Mouse (Mus musculus) kidney, postnatal 4 days (tissue): ENCODE results near the gene Cep57l1.
A peak's percentile ranks its signal among the peaks of the same experiment; 100 is the strongest.

Experiments used
- DNase-seq, 2 experiments: peaks; one replicate each; pipeline ENCODE4 v3.0.0; 2021; ENCODE audit warnings: mixed read lengths in 2 of 2

Gene Cep57l1

DNA sequence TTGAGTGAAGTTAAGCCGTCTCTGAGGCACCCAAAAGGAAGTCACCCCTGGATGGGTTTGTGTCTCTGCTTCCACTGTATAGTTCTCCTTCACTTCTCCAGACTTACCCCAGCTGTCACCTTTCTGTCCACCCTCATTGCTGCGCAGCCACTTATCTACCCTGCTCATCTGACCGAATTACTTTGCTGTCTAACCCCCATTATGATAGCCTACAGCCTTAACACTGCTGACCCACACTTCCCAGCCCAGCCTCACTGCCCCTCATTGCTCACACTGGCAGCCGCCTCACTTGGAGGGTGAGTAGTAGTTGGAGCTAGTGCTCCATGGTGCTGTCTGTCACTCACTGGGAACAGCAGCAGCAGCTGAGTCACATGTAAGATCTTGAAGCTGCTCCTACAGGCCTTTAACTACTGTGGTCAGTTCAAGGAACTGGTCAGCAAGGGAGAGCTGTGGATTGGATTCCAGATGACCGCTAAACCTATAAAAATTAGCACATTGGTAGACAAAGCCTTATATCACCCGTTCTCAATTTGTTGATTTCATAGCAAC is 4.7 kb upstream of the Cep57l1 start:
- no peak for DNase-seq

DNA sequence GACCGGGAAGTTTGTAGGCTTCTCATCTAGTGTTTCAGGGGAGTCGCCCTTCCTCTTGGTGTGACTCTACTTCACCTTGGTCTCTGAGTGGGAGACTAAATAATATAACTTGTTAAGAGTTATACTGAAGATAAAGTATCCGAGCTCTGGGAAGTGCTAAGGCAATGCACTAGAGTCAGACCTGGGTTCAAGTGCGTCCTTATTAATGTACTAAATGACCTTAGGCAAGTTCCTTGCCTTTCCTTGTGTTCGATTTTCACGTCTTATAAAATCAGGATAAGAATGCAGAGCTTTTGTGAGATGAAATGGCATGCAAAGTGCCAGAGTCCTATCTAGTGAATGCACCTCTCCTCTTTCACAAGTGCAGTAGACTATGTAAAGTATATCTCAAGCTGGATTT is 2.9 kb upstream of the Cep57l1 start:
- DNase-seq: no peak

DNA sequence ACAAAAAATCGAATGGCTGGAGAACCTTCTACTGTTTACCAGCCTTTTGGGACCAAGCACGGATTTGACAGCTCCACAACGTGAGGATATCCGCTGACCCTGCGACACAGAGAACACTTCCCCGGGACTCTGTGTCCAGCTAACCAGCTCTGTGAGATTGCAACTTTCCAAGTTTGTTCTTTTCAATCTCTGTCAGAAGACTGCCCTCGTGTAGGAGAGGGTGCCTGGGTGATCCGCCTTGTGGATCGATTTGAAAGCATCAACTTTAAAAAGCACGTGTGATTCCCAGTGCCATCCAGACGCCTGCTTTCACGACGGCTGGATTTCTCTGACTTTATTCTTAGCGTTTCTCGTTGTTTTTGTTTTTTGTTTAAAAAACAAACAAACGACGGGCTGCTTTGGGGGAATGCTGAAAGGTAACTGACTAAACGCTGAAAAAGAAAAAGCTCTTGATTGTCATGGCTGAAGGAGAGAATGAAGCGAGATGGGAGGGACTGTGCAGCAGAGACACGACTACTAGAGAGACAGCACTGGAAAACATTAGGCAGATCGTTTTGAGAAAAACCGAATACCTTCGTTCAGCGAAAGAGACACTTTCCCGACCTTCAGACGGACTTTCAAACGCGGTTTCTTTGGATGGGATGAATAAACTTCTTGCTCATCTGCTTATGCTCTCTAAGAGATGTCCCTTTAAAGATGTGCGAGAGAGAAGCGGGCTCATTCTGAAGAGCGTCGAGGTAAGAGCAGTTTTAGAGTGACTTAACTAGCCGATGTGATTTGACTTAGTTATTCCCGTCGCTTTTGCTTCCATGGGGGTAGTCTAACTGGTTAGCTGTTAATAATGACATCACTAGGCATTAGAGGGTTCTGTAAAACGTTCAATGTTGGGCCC is 1.1 kb upstream of the Cep57l1 start:
- no peak for DNase-seq

DNA sequence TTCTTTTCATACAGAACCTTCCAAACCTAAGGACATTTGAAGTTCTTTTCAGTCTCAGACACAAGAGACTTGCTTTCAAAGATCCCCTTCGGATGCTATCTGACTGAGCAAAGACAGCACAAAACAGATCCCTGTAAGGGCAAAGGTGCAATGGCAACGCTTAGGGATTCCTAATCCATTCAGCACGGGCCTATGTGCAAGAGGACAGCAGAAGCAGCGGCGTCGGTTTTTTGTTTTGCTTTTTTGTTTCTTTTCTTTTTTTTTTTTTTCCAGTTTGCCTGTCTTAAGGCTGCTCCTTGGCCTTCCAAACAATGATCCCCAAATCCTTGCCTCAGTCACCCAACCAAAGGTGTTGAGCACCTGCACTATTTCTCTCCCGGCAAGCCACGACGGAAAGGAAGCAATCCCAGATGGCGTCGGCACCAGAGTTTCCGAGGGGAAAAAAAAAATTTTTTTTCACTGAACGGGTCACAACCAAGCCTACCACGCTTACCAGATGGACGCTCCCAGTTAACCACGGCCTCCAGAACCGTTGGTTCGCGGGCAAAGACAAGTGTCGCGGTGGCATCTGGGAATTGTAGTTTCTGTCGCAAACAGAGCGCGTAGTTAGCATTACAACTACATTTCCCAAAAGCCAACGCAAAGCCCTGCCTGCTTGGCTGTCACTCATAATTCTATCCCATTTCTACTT is 446 bp downstream of the Cep57l1 start:
- DNase-seq: peak; percentile 85 to 89

DNA sequence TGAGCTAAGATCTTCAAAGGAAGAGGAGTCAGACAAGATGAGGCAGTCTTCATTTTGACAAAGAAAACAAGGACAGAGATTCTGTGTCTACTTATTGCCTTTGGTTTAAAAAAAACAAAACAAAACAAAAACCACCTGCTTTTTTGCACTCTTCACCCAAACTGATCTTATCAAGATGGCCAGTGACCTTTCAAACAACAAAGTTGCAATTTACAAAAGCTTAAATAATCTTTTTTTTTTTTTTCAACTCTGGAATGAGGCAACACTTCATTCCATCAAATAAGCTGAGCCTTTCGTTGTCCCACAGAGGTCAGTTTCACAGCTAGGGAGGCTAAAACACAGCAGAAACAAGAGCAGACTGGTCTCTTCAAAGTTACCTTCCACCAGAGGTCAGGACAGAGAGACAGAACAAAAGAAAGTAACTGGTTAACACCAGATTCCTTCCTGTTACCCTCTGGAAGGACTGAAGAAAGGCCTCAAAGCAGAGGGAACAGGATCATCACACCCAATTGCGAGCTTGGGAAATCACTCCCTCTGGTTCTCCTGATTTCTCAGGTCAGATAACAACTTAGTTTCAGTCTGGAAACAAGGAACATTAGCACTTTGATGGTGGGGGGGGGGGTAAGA is 3.8 kb downstream of the Cep57l1 start:
- no peak for DNase-seq

DNA sequence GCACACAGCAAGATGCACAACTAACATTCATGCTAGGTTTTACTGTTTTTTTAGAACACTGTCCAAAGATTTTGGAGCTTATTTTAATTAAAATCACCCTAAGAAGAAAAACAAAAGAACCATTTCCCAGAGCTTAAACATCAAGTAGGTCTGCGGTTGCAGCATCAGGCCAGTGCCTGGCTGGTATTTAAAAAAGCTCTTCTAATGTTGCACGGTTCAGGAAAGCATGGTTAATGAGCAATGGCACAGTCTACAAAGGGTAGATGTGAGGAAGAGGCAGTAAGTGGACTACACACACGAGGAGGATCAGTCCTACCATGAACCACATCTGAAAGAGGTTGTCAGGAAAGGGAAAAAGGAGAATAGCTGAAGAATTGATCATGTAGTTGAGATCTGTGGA is 5.0 kb downstream of the Cep57l1 start:
- DNase-seq: no peak

DNA sequence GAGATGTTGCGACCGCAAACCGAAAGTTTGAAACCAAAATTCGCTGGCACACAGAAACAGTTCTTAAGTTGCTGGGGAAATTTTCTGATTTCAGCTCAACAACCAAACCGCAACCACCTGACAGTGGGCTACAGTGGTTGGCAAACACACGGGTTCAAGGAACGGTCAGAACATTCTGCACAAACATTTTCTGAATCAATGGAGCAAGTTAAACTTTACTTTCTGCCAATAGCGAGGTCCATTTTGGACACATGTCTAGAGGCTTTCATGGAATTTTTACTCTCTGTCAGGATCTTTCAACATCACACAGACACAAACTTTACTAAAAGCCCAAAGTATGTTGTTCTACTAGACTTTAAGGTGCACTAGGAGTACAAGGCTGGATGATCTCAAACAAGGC is 6.2 kb downstream of the Cep57l1 start:
- no peak for DNase-seq

DNA sequence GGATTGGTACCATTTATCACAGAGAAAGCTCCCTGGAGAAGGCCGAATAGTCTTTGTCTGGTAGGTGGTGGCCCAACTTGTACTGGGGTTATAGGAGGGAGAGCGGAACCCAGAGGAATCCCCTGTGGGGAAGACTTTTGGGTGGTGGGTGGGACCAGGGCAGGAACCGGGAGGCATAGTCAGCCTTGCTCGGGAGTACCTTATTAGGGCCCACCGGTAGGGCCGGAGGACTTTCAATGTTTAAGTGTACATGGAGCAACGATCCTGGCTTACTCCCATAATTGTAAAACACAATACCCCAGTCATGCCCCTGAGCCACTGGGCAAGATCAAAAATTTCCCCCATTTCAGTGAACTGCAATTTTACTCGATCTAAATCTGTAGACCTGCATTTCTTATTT is 12.4 kb downstream of the Cep57l1 start:
- no peak for DNase-seq

DNA sequence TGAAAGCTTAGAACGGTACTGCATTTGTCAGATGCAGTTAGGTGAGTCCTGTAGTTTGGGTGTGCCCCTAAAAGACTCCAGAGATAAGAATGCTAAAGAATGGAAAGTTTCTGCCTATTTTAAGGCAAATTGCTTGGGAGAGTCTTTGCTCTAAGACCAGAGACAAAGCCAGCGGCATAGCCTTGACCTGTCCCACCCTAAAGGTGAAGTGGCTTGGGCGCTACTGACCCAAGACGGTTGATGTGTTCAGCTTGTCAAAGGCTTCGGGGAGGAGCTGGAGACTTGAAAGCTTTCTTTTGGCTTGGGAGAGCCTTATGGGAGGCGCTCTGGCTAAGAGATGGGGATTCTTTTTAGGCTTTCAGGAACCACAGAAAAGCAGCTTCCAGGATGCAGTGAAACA is 17.3 kb downstream of the Cep57l1 start:
- DNase-seq: no peak

DNA sequence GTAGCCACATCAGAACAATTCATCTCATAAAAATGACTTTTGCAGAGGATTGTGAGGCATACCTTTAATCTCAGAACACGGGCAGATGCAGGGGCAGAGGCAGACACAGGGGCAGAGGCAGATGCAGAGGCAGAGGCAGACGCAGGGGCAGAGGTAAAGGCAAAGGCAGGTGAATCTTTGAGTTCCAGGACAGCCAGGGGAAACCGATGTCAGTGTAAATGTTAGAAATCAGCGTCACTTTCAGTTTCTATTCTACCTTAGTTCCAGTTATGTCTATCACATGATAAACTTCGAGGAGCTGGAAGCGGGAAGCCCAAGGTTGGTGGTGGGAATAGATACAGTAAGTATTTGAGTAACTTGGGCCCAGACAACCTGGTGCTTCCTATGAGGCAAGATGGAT is 42.4 kb downstream of the Cep57l1 start:
- DNase-seq: no peak

DNA sequence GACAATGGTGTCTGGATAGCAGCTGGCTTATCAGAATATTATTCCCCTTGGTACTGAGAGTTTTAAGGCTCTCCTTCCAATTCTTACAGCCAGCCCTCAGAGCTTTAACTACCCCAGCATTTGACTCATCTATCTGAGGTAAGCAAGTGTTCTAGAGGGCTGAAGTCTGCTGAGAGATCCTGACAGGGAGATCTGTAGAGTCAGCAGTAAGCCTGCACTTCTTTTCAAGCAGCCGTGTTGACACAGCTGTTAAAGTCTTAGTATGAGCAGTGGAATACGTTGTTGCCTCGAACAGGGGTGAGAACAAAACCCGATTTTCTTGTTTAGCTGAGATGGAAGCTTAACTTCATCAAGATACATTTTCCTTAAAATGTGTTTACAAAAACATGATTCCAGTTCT is 43.4 kb downstream of the Cep57l1 start:
- DNase-seq: no peak

DNA sequence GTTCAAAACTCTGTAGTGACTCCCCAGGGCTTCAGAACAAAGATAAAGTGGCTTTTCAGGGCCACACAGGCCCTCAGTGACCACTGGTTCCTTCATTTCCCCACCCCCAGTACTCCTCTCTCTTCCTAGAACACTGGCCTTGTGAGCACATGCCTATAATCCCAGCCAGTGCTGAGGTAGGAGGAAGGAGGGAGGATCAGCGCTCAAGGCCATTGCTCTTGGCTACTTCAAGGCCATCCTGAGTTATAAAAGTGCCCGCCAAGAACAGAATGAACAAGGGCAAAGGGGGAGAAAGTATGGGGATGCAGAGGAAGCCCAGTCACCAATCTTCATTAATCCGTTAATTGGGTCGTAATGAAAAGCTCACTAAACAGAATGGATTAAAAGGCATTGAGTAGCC is 44.1 kb downstream of the Cep57l1 start:
- DNase-seq: no peak

DNA sequence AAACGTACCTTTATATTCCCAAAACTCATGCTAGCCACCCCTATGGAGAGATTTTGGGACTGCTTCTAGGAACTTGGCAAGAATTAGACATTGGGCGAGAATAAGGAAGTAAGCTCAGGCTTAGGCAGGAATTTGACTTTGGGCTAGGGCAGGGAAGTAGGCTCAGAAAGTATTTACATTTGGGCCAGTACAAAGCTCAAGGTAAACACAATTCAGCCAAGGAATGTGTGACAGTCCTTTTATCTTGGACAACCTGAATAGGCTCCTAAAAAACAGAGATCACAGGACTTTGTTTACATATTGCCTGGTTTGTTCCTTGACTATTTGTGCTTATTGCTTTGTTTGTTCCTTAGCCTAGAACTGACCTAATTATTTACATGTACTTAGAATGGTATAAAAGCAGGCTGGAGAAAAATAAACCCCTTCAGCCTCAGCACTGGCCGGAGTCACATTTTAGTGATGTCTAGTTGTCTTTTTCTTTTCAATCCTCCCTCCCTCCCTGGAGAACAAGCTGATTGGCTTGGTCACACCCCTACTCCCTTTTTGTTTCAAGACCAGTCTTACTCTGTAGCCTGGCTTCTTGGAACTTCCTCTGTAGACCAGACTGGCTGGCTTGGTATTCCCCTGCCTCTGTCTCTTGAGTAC is 45.8 kb downstream of the Cep57l1 start:
- DNase-seq: no peak

DNA sequence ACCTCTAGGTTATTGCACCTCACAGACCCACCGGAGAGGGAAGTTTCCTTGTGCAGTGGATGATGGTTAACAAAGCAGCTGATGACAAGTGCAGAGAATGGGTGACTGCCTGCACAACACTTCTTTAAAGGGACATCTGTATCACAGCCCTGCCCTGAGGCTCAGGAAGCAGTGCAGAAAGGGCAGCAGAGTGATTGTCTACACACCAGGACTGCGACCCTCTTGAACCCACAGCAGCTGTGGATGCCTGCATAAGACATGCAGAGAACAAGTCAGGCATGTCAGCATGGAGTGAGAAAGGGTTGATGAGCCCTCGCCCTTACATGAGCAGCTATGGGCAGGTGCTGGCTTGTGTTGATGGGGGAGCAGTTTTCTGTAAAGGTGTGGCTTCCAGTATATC is 48.8 kb downstream of the Cep57l1 start:
- no peak for DNase-seq

DNA sequence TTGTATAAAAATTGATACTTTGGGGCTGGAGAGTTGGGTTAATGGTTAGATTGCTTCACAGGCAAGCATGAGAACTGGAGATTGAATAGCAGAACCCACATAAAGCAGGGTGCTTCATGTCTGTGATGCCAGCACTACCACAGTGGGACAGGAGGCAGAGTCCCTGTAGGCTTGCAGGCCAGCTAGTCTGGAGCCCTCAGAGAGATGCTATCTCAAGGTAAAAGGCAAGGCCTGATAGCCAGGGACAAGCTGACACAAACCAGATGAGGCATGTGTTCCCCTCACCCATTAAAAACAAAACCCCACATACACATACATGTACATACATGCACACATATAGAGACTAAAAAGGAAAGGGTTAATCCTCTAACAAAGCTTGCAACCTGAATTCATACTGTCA is 51.6 kb downstream of the Cep57l1 start:
- DNase-seq: no peak

DNA sequence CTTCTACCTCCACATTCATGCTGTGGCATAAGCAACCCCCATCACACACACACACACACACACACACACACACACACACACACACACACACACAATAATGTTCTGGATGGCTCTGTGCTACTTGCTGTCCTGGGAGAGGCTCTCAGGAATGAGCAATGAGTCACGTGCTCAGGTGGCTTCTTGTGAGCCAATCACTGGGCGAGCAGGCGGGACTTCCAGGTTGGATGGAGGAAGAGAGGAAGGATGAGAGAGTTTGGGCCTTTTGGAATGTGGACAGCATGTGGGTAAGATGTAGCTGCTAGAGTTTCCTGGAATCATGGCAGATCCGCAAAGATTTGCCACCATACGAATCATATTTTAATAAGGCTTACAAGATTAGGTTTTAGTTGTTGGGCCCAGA is 52.4 kb downstream of the Cep57l1 start:
- no peak for DNase-seq

DNA sequence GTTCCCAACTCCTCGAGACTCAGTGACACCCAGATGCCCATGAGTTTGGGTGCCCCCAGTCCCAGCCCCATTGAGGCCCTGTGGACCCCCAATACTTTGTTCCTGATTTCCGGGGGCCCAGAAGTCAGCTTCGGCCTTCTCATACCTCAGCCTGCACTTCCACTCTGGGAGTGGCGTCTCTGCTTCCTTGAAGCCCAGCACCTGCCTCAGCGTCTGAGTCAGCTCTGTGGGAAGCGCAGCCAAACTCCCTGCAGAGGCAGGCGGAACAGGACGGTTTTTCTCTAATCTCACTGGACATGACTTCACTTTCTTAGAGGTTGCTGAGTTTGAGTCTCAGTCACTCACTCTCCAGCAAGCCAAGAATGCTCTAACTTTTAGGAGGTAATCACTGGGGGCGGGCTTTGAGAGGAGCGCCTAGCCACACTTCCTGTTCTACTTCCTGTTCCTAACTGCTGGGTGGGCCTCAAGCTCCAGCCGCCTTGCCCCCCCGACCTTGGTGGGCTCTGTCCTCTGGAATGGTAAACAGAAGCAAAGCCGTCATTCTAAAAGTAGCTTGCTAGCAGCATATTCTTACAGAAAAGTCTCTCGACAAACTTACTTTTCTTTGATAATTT is 57.7 kb downstream of the Cep57l1 start:
- DNase-seq: no peak

DNA sequence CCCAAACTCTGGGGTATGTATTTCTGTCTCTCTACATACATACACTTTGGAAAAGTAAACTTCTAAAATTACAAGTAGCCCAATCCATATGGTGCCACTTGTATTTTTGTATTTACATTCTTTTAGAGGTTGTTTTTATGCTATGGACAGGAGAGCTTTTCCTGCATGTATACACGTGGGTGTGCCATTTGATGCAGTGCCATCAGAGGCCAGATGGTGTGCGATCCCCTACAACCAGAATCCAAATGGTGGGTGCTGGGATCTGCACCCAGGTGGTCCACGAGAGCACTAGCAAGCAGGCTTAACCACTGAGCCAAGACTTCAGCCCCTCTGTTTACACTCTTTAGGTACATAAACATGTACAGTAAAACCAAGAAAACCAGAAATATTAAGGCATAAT is 60.4 kb downstream of the Cep57l1 start:
- no peak for DNase-seq

DNA sequence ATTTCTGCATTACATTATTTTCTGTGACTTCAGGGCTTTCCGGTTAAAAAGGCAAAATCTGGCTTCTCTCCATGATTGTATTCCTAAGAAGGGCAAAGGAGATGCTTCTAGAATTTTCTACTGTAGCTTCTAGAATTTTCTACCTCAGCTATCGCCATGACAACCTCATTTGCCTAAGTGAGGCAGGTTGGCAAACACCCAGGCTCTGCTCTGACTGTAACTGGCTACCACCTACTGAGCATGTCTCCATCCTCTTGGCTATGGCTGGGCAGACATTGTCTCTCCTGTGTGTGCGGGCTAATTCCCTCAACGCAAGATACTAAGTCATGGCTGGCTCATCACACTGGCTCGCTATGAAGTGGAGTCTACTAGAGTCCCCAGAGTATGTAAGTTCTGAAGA is 63.1 kb downstream of the Cep57l1 start:
- DNase-seq: peak in 1 of 2 experiments; percentile 14

DNA sequence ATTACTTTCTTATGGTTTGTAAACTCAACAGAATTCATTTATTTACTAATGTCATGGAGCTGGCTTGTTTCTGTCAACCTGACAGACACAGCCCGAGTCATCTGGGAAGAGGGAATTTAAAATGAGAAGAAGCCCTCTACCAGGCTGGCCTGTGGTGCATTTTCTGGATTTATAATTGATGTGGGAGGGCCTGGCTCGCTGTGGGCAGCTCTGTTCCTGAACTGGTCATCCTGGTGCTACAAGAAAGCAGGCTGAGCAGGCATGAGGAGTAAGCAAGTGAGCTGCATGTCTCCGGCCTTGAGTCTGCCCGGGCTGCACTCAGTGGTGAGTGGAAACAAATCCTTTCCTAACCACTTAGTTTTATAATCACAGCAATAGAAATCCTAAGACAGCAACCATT is 65.7 kb downstream of the Cep57l1 start:
- DNase-seq: no peak

DNA sequence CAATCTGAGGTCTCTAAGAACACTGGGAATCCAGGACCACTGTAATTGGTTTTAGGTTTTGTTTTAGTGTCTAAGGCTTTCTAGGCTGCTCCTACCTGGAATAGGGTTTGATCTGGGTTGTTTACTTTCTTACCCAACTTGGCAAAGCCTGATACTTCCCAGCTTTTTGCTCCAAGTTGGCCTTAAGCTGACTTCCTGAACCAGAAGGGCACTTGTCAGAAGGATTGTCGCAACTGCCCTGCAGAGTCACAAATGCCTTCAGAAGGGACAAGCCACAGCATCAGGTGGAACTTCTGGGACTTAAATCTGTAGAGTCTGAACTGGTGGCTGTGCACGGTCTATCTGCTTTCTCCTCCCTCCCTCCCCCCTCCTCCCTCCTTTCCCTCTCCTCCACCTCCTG is 69.5 kb downstream of the Cep57l1 start:
- no peak for DNase-seq

DNA sequence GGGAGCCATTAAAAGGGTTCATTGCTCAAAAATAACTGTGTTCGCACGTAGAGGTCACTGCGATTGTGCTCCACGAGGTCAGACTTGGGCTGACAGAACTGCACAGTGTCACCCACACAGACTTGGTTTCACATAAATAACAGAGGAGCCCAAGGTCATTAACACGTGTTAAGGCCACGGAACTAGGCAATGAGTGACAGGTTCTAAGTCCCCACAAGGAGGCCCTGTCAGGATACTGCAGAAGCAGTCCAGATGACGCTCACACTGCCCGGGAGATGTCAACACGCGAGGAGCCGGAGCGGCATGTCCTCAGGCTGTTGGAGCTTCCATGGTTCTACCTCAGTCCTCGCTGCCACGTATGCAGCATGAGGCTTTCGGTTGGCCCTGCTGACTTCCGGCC is 72.4 kb downstream of the Cep57l1 start:
- DNase-seq: no peak

DNA sequence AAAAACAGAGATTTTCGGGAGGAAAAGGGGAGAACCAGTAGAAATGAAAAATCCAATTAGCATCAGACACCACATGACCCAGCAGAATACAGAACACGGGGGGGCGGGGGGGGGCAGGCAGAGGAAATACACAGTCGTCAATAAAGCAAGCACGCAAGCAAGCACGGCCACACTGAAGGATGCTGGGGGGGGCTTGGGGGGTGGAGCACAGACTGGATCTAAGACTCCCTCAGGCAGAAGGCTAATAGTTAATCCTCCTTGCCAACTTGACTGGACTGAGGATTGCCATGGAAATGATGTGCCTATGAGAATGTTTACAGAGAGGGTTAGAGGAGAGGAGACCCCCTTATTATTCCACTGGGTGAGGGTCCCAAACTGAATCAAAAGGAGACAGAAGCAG is 74.3 kb downstream of the Cep57l1 start:
- no peak for DNase-seq
